Mouse (Mus musculus): ENCODE measurements at regions not wholly inside any gene's neighbourhood (a gene's known extent, or its start where the extent isn't known, plus 50 kb on each side); places are given as distances from the start of the nearest gene placed in this dataset.

DNA sequence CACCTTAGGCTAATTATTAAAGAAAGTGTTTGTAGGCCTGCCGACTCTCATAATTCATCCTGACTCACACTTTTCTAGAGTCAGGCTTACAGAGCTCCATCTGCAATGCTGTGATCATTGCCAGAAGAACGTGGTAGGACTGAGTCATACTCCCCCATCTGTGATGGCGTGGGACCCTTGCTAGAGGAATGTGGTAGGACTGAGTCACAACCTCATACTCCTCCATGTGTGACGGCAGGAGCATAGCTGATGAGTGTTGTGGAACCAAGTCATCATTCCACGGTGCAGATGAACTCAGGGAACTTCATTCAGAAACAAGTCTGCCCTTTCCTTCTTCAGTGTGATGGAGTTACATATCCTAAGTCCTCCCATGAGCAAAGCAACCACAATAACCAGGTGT lies 193.4 kb upstream of the Nrp1 start:
- no peak for TF ChIP-seq POLR2A (IDR thresholded peaks at IDR 0.05; ENCODE audit: borderline replicate concordance, extremely low read depth, insufficient read depth, insufficient read length, poor library complexity, severe bottlenecking)
- no peak for TF ChIP-seq CTCF (IDR thresholded peaks at IDR 0.05; ENCODE audit: borderline replicate concordance, extremely low read depth, insufficient read depth, insufficient read length)

Data from brain, embryonic 14.5 days (tissue).